8 mouse cellular contexts compared by ENCODE assay signal in the genomic region with DNA sequence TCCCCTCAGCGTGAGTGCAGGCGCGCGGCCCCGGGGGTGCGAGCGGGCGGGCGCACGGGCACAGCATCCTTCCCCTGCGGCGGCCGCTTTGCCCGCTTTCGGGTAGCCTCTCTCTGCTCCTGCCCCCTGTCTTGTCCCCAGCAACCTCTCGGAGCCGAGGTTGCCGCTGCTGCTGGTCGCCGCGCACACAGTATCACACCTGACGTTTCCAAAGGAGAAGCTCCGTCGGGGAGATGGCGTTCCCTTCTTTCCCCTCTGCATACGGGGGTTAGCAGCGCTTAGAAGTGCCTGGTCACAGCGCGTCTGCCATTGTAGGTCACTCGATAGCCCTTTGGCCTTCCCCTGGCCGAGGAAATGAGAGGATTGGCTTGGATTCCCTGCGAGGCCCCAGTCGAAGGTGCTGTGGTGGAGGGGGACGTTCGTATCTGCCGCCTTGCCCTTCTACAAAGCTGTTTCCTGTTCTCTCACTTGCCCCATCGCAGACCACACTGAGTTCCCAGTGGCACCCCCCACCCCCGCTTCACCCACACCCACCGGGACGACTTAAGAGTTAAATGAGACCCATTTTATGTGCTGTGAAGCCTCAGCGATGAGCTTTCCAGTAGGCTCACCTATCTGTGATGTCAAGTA. TPM values are rescaled to one million over a fixed set of nuclear protein-coding genes. Genes with fewer than 3 reads are reported as not detected.
DNase-seq lines count a peak whose midpoint lies in the region; ATAC-seq and TF ChIP-seq lines count a peak whose summit lies in the region.

No protein-coding gene starts in this region.

- peaks cover 61% of the 10 kb centered on the region for H3K4me1 ChIP-seq in erythroblast, embryonic 14.5 days (ENCODE audit: control insufficient read depth)
- H3K4me1 ChIP-seq in limb, embryonic 13.5 days: peaks cover 10% of the 10 kb centered on the region
- H3K4me1 ChIP-seq in olfactory bulb, adult 2 months (ENCODE audit: control insufficient read depth, insufficient read depth, low read length): peaks cover 4% of the 10 kb centered on the region

- no peak for TF ChIP-seq CTCF in olfactory bulb, adult 2 months (IDR thresholded peaks at IDR 0.05; ENCODE audit: insufficient read depth, low read depth, low read length)

- H3K4me3 ChIP-seq in erythroblast, embryonic 14.5 days (replicated peaks): peak overlapping the region; percentile 90
- H3K4me3 ChIP-seq in limb, embryonic 13.5 days: peak overlapping the region; percentile 95
- H3K4me3 ChIP-seq in olfactory bulb, adult 2 months (ENCODE audit: insufficient read depth, low read depth, low read length): peak overlapping the region; percentile 72

- TF ChIP-seq POLR2A in olfactory bulb, adult 2 months (IDR thresholded peaks at IDR 0.05; ENCODE audit: insufficient read depth, low read depth, low read length): no peak

- H3K4me2 ChIP-seq in limb, embryonic 13.5 days (replicated peaks): peak overlapping the region; percentile 95

- H3K9me3 ChIP-seq in erythroblast, embryonic 14.5 days (ENCODE audit: control insufficient read depth, low read length): no peaks in the 10 kb centered on the region
- no peaks in the 10 kb centered on the region for H3K9me3 ChIP-seq in limb, embryonic 13.5 days

- H3K9ac ChIP-seq in limb, embryonic 13.5 days: peak overlapping the region; percentile 96

- peak overlapping the region; percentile 89 for H3K27ac ChIP-seq in limb, embryonic 13.5 days
- H3K27ac ChIP-seq in olfactory bulb, adult 2 months (ENCODE audit: insufficient read depth, low read depth, low read length): peak overlapping the region; percentile 34

- under 1% methylated on average over 40 of the region's 41 CpGs for WGBS in limb, embryonic 13.5 days
- WGBS in olfactory bulb, adult 2 months: under 1% methylated on average over 41 of the region's 41 CpGs

- DNase-seq in kidney, postnatal 25 days: peak; percentile 16 to 45
- no peak for DNase-seq in kidney, adult 9 months
- peak; percentile 62 for DNase-seq in MN1 (ENCODE audit: low spot score)
- no peak for DNase-seq in spleen, adult 18-20 months
- DNase-seq in urinary bladder, postnatal 14 days (ENCODE audit: low spot score): no peak

- ATAC-seq in limb, embryonic 13.5 days (ENCODE audit: low FRiP score, low read depth): no peak; the same call in none of the 2 replicates

- H3K27me3 ChIP-seq in erythroblast, embryonic 14.5 days (ENCODE audit: control insufficient read depth): no peaks in the 10 kb centered on the region
- no peaks in the 10 kb centered on the region for H3K27me3 ChIP-seq in limb, embryonic 13.5 days

- H3K36me3 ChIP-seq in erythroblast, embryonic 14.5 days (ENCODE audit: control insufficient read depth): peaks cover 37% of the 10 kb centered on the region
- peaks cover 29% of the 10 kb centered on the region for H3K36me3 ChIP-seq in limb, embryonic 13.5 days

RNA-seq across cellular contexts. Expression of a gene that starts 0.5 kb away (rescaled TPM):
- 3.9 and 4.5 TPM in 2 replicates for polyA plus RNA-seq in erythroblast, embryonic 14.5 days (2012)
- 125 and 135 TPM in 2 replicates for polyA plus RNA-seq in limb, embryonic 13.5 days (2015; fragmentation: Nextera tagmentation; extraction: Ambion mirVana)
- 491 TPM in 1 of 2 replicates, not detected in the other for polyA plus RNA-seq in olfactory bulb, adult 2 months (2012; ENCODE audit: insufficient read depth, insufficient read length, low replicate concordance, missing spikeins)

RNA-seq across cellular contexts. Expression of a gene that starts 46.2 kb away (rescaled TPM):
- 0.01 and 0.05 TPM in 2 replicates for polyA plus RNA-seq in erythroblast, embryonic 14.5 days (2012)
- 2.8 and 3.1 TPM in 2 replicates for polyA plus RNA-seq in limb, embryonic 13.5 days (2015; fragmentation: Nextera tagmentation; extraction: Ambion mirVana)
- not detected in 2 replicates for polyA plus RNA-seq in olfactory bulb, adult 2 months (2012; ENCODE audit: insufficient read depth, insufficient read length, low replicate concordance, missing spikeins)

RNA-seq across cellular contexts. Expression of a gene that starts 46.3 kb away (rescaled TPM):
- 2.8 and 3.6 TPM in 2 replicates for polyA plus RNA-seq in erythroblast, embryonic 14.5 days (2012)
- polyA plus RNA-seq in limb, embryonic 13.5 days (2015; fragmentation: Nextera tagmentation; extraction: Ambion mirVana): 94.1 and 97.7 TPM in 2 replicates
- polyA plus RNA-seq in olfactory bulb, adult 2 months (2012; ENCODE audit: insufficient read depth, insufficient read length, low replicate concordance, missing spikeins): not detected in 2 replicates

RNA-seq across cellular contexts. Expression of a gene that starts 56.0 kb away (rescaled TPM):
- polyA plus RNA-seq in erythroblast, embryonic 14.5 days (2012): 1.4 TPM in 2 replicates
- 12.7 and 14.4 TPM in 2 replicates for polyA plus RNA-seq in limb, embryonic 13.5 days (2015; fragmentation: Nextera tagmentation; extraction: Ambion mirVana)
- not detected in 2 replicates for polyA plus RNA-seq in olfactory bulb, adult 2 months (2012; ENCODE audit: insufficient read depth, insufficient read length, low replicate concordance, missing spikeins)

Comparison
In these comparisons a context has a peak if more than half of its experiments do, and no peak if none do; other contexts are left out.
1. DNase-seq: peak in kidney, postnatal 25 days (2 of 2) and MN1 (single experiment); none in kidney, adult 9 months (single experiment), spleen, adult 18-20 months (0 of 2) and urinary bladder, postnatal 14 days (single experiment).
2. Peak in every context shown above with its lines, with median percentiles within 50 percentile points of each other: H3K4me3 ChIP-seq.